Mouse (Mus musculus) CD4-positive, CD25-positive, alpha-beta regulatory T cell, adult 4 months (primary cell): ENCODE results near the gene A930018P22Rik. TPM values are rescaled to one million over a fixed set of nuclear protein-coding genes. Genes with fewer than 3 reads are reported as not detected.
"Not testable (repeated sequence)": the region's sequence is repeated elsewhere in the genome, so short reads cannot be mapped to it uniquely, and the experiment has no call there.

Experiments used
- ATAC-seq: one replicate; pipeline ENCODE4 v1.8.0; 2017
- polyA plus RNA-seq, 2 experiments: library from polyadenylated mRNA; unstranded; fragments of 100-300 nt; shearing (Covaris generic); gene quantifications; one replicate each; pipeline ENCODE4 v1.2.1; 2017

Gene A930018P22Rik
- polyA plus RNA-seq, result not detected

DNA sequence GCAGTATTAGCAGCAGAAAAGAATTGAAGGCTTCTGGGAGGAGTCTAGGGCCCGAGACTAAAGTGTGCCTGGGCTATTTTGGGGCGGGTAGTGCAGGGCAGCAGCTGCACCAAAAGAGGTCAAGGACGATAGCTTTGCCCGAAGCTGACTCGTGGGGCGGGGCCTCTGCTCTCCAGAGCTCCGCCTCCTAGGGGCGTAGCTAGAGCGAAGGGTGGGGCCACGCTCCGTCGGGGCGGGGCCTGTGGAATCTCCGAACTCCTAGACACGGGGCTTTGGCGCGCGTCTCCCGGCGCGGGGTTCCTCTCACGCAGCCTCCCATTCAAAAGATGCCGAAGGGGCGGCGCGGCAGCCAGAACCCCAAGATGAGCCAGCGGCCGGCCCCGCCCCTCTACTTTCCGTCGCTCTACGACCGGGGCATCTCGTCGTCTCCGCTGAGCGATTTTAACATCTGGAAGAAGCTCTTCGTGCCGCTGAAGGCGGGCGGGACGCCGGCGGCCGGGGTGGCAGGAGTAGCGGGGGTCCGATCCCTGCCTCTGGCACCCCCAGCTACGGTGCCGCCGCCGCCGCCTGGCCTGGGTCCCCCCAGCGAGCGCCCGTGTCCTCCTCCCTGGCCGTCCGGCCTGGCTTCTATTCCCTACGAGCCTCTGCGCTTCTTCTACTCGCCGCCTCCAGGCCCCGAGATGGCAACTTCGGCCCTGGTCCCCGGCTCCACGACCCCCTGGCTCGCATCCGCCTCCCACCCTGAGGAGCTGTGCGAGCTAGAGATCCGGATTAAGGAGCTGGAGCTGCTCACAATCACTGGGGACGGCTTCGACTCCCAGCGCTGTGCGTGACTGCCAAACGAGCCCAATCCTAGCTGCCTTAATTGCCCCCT is at the start of gene A930018P22Rik:
Gene A930018P22Rik (plus strand): TSS at position 265 of the 874 bp plus-strand sequence.
- peak; percentile 92 for ATAC-seq

DNA sequence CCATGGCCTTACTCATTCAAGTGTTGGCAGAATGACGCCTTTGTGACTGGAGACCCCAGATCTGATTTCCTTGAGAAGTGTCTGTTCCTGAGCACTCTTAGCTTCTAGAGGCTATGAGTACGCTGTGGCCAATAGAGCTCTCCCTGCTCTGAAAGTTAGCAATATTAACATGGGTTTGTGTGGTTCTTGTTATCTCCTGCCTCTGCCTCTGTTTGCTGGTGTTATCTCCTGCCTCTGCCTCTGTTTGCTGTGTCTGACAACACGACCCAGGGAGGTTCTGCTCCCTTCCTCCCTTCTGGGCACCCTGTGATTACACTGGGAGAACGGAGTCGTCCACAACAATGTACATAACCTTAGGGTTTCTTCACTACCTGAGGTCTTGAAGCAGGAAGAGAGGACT is 44.3 kb upstream of the A930018P22Rik start:
- not testable (repeated sequence) for ATAC-seq

DNA sequence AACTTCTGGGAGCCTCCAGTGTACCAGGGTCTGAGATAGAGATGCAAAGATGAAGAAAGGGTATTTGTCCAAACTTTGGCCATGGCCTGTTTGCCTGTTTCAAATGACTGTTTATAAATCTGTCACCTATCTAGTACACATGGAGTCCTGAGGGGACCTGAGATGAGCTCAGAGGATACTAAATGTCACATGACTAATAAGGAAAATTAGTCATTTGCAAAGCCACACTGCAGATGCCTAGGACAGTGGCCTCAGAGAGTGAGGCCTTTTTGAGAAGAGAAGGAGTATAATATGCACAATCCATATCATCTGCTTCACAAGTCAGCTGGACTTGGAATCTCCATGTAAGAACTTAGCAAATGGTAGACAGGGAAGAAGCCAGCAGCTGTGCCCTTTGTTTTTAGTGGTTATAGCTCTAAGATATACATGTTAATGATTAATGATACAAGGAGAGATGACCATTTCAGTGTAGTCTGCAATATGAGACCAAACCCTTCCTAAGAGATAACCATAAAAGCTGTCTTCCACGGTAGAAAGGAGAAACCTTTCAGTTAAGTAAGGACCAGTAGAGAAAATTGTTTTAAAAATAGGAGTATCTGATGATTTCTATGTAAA is 41.0 kb upstream of the A930018P22Rik start:
- not testable (repeated sequence) for ATAC-seq

DNA sequence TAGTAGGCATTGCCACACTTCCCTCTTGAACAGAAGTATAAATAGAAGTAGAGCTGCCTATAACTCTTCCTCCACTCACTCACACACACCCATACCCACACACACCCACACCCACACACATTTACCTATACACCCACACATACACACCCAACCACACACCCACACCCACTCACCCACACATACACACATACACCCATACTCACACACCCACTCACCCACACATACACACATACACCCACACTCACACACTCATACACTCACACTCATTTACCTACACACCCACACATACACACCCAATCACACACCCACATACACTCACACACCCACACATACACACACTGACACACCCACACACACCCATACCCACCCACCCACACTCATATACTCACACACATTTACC is 40.1 kb upstream of the A930018P22Rik start:
- ATAC-seq, result no peak

DNA sequence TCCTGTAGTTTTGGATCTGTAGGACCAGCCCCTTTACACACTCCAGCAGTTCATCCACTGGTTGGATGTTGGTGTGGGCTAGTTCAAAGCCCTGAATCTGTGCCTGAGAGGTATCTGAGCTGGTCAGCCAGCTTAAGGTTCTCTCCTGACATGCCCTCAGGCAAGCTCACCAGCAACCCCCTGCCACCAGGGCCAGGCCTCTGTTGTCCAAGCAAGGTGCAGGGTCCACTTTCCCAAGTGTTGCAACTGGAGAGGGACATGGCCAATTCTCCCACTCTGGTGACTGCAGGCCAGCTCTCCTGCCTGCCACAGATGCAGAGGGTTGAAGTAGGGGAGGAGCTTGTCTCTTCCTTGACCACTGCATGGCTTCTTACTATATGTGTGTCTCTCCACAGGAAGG is 38.5 kb upstream of the A930018P22Rik start:
- ATAC-seq, result not testable (repeated sequence)

DNA sequence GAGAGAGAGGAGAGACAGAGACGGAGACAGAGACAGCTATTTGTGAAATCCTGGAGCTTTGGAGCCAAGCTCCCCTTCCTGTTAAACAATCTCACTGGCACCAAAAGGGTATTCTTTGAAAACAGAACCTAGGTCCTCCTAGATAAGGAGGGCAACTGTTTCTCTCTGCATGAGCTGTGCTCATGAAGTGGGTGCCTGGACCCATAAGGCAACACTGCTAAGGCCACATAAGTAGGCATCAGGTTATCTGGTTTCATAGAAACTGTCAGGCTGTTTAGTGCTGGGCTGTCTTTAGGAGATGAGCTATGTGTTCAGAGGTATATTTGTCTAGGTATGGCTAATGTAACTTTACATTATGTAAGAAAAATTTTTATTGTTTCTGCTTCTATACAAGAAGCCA is 35.0 kb upstream of the A930018P22Rik start:
- ATAC-seq, result not testable (repeated sequence)

DNA sequence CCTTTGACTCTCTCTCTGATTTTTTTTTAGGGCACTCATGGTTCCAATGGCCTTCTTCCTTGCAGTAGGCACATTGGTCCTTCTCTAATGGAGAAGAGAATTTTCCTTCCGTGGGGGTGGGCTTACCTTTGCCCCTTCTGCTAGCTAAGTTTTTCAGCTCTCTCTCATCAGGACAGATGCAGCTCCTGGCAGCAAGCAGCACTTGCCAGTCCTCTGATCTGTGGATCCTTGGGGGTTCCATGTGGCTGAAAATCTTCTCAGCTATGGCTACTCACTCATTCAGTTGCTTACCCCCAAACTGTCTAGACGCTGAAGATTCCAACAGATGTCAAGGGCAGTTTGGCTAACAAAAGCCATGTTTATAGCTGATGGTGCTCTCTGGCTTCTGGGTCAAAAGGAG is 29.3 kb upstream of the A930018P22Rik start:
- no peak for ATAC-seq

DNA sequence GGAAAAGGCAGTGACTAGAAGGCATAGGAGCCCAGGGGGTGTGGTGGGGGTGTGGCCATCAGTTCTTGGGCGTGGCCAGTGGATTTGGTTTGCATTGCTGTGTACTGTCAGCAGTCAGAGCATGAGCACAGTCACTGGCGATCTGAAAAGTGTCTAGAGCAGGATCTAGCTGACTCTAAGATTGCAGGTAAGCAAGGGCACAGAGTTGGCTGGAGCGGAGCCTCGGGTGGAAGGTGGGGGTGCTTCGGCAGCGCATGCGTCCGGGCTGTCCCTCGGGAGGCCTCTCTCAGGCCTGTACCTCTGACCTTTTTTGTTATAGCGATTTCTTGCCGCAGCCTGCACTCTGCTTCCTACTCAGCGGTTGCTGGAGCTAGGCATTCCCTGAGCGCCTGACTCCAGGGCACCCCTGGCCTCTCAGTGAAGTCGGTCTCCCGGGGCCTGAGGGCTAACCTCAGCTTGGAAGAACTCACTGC is 26.8 kb upstream of the A930018P22Rik start, which contains the start of gene Cd59a:
Gene Cd59a (plus strand): TSS at position 61 of the 473 bp plus-strand sequence.
- ATAC-seq, result peak; percentile 62

DNA sequence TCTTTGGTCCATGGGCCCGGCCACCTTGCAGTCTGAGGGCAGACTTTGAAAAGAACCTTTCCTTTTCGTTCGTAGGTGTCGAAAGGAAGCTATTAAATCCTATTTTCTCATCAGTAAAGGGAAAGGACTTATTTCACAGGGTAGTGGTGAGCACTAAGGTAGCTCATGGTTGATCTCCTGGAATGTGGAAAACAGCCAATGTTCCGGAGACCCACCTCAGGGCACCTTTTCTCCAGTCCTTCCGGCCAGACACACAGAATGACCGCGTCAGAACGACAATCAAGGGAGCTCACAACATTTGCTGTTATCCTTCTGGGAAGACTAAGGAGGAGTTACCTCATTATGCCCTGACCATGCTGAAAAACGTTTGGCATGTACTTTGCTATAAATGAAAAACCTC is 26.3 kb upstream of the A930018P22Rik start:
- no peak for ATAC-seq

DNA sequence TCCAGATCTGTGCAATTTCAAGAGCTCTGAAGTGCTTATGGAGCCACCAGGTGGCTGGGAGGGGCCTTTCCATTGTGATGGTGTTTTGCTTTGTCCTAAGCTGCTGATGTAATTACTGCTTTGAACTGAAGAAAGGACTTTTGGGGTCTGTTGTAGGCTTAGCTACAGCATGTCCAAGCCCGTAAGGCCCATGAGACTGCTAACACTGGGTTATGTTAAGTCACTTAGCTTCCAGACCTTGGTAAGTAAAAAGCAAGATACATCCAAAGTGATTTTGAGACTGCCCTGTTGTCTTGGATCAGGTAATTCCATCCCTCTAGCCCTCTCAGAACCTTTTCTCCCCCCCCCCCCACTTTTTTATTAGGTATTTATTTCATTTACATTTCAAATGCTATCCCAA is 25.8 kb upstream of the A930018P22Rik start:
- ATAC-seq, result not testable (repeated sequence)

DNA sequence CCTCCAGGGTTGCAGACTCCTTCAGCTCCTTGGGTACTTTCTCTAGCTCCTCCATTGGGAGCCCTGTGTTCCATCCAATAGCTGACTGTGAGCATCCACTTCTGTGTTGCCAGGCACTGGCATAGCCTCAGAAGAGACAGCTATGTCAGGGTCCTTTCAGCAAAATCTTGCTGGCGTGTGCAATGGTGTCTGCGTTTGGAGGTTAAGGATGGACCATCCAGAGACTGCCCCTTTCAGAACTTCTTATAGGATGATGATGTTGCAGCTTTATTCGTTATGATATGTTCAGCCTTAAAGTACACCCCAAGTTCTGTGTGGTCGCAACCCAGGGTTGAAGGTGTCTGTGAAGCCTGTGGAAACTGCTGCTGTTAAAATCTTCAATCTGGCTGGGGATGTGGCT is 25.2 kb upstream of the A930018P22Rik start:
- not testable (repeated sequence) for ATAC-seq

DNA sequence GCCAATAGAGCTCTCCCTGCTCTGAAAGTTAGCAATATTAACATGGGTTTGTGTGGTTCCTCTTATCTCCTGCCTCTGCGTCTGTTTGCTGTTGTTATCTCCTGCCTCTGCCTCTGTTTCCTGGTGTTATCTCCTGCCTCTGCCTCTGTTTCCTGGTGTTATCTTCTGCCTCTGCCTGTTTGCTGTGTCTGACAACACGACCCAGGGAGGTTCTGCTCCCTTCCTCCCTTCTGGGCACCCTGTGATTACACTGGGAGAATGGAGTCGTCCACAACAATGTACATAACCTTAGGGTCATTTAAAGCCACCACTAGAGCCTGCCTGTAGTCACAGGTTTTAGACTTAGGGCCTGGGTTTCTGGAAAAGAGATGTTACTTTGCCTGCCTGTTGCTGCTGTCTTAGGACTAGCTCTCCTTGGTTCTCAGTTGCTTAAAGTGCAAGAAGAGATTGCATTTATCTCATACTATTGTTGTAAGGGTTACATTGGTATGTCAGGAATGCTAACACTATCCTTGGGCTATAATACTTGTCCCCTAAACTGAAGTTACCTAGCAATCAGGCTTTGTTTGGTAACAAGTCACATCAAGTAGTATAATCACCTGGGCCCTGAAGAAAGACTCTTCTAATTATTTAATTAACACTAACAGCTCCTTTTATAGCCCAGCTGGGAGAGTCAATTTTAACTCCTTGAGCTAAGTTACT is 23.9 kb upstream of the A930018P22Rik start:
- no peak for ATAC-seq

DNA sequence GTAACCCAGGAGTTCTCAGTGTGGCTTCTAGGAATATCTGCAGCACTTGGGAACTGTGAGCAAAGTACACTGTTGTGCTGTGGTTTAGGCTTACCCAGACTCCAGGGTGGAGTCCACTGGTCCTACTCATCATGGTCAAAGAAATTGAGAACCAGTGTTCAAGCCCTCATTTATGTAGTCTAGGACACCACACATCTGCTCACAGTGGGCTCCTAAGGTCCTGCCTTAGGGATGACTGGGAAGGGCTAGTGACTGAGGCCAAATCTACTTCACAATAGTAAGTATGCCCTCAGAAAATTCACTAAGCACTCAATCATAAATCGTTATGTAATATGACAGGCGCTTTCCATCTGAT is 23.4 kb upstream of the A930018P22Rik start:
- no peak for ATAC-seq

DNA sequence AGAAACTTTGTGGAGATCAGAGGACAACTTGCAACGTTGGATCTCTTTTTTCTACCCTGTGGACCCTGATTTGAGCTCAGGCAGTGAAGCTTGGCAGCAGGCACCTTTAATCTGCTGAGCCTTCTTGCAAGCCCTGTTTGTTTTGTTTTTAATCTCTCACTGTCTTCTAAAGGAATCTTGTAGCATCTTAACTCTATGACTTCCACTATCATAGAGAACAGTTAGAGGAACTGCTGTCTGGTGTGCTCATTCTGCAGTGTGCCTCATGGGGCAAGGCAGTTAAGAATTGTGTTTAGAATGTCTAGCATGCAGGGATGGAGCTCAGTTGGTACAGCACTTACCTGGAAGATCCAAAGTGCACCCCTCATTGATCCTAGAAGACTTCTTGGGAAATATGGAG is 22.6 kb upstream of the A930018P22Rik start:
- ATAC-seq, result no peak

DNA sequence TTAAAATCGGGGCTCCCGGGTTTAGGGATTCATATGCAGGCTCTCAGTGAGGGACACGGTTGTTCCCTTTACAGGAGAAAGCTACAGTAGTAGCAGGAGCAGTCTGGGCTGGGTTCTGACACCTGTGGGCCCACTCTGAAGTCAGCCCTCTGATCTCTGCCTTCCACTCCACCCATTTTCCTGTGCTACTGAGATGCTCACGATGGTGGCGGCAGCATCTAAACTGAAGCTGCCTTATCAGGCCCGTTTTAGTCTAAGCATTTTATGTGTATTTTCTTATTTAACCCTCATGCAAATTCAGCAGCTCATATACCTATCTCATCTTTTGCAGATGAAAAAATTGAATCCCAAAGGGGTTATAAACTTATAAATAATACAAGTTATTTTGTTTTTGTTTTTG is 17.8 kb upstream of the A930018P22Rik start:
- no peak for ATAC-seq

DNA sequence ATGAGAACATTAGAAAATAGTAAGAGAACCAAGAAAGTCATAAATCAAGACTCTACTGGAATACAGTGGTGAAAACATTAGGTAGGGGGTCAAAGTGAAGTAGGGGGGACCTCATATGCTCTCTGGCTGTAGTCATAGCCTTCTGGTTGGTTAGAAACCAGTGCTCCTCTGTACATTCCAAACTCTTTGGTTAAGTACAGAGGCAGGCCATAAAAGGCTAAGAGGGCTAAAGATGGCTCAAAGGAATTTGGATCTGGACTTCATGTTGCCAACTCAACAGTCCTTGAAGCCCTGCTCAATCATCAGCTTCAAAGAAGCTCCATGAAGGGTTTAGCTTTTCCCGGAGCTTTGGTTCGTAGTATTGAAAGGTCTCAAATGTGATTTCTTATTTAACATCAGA is 13.5 kb upstream of the A930018P22Rik start:
- not testable (repeated sequence) for ATAC-seq

DNA sequence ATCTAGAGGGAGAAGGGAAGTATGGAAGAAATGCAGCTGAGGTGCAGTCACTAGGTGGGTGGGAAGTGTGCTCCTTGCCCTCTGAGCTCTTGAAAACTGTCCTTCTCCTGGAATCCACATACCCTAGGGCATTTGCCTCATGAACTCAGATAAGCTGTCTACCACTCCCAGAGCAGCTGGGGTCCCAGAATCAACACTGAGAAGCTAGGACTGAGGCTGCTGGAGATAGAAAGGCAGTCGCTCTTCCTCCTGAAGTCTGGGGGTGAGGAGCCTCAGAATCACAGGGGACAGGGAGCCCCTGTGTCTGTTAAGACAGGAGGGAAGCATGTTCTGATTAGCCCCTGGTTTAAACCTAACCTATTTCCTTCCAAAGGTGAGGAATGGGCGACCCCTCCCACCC is 13.0 kb upstream of the A930018P22Rik start:
- no peak for ATAC-seq

DNA sequence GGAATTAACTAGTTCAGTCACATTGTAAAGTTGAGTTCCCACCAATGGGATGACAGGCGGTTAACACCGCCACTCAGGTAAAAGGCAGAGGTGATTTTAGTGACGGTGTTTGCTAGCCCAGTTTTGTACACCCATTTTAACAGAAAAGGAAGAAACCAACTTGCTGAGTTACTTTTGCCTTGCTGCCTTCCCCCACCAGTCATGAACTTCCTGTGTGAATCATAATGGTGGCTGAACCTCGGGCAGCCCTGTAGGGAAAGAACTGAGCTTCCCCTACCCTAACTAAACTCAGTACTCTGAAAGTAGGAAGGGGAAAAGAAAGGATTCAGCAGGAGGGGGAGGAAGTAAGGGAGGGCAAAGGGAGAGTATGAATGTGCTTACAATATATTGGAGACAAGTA is 12.5 kb upstream of the A930018P22Rik start:
- no peak for ATAC-seq

DNA sequence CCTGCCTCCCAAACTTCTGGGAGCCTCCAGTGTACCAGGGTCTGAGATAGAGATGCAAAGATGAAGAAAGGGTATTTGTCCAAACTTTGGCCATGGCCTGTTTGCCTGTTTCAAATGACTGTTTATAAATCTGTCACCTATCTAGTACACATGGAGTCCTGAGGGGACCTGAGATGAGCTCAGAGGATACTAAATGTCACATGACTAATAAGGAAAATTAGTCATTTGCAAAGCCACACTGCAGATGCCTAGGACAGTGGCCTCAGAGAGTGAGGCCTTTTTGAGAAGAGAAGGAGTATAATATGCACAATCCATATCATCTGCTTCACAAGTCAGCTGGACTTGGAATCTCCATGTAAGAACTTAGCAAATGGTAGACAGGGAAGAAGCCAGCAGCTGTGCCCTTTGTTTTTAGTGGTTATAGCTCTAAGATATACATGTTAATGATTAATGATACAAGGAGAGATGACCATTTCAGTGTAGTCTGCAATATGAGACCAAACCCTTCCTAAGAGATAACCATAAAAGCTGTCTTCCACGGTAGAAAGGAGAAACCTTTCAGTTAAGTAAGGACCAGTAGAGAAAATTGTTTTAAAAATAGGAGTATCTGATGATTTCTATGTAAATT is 11.3 kb upstream of the A930018P22Rik start:
- not testable (repeated sequence) for ATAC-seq

DNA sequence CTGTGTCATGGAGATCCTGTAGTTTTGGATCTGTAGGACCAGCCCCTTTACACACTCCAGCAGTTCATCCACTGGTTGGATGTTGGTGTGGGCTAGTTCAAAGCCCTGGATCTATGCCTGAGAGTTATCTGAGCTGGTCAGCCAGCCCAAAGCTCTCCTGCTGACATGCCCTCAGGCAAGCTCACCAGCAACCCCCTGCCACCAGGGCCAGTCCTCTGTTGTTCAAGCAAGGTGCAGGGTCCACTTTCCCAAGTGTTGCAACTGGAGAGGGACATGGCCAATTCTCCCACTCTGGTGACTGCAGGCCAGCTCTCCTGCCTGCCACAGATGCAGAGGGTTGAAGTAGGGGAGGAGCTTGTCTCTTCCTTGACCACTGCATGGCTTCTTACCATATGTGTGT is 9.0 kb upstream of the A930018P22Rik start:
- ATAC-seq, result not testable (repeated sequence)

DNA sequence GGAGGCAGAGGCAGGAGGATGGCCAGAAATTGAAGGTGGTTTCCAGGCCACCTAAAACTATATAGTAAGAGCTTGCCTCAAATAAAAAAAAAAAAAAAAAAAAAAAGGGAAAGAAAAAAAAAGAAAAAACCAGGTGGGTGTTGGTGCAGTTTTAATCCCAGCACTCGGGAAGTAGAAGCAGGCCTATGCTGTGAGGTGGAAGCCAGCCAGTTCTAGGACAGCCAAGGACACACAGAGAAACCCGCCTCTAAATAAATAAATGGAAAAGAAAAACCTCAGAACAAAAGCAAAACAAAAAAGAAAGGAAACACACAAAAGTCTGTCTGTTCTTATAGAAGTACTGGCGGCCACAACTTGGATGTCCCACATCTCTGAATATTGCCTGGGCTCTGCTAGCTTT is 7.7 kb upstream of the A930018P22Rik start:
- ATAC-seq, result no peak

DNA sequence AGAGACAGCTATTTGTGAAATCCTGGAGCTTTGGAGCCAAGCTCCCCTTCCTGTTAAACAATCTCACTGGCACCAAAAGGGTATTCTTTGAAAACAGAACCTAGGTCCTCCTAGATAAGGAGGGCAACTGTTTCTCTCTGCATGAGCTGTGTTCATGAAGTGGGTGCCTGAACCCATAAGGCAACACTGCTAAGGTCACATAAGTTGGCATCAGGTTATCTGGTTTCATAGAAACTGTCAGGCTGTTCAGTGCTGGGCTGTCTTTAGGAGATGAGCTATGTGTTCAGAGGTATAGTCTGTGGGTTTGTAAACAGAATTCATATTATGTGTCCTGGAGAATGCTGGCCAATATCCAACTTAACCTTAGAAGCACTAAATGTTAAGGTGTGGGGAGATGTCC is 5.4 kb upstream of the A930018P22Rik start:
- not testable (repeated sequence) for ATAC-seq

DNA sequence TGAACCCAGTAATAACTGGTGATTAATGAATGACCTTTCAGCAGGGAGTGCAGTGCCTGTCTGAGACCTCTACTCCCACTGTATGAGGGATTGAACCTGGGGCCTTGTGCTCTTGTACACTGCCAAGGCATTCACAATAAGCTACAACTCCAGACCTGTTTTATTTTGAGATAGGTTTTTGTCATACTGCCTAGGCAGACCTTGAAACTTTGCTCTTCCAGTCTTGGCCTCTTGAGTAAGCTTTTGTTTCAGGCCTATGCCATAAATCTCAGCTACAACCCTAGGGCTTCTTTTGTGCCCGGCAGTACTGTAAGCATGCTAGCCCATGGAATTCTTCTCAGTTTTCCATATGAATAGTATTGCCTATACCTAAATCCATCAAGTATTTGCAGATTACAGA is 3.5 kb upstream of the A930018P22Rik start:
- no peak for ATAC-seq
